Mouse (Mus musculus): Measurements from ENCODE around the gene Zfp354a.

GRCm38 (mm10) chr11:51084527-51084926 is 25.5 kb downstream of the Zfp354a start:
- TF ChIP-seq CTCF (IDR thresholded peaks at IDR 0.05; ENCODE audit: low read depth) (no peak), EP300 (IDR thresholded peaks at IDR 0.05; ENCODE audit: low read depth) (no peak)
